Mouse (Mus musculus) brain, embryonic 14.5 days (tissue): ENCODE data around the gene Tlr9. TPM values are rescaled to one million over a fixed set of nuclear protein-coding genes. Genes with fewer than 3 reads are reported as not detected.

Source experiments
- DNase-seq: peaks from one replicate; pipeline ENCODE4 v3.0.0-alpha.2; 2011; ENCODE audit warnings: low read depth
- CTCF ChIP-seq: fragments of 200-500 bp; IDR thresholded peaks from 2 replicates; pipeline ENCODE4 v1.5.1; 2012; ENCODE audit warnings: inconsistent platforms, mild to moderate bottlenecking, moderate library complexity, borderline replicate concordance; ENCODE audit not compliant: insufficient read depth, insufficient read length; ENCODE audit errors: extremely low read depth
- POLR2A ChIP-seq: fragments of 200-500 bp; IDR thresholded peaks from 2 replicates; pipeline ENCODE4 v1.6.1; 2012; ENCODE audit warnings: mild to moderate bottlenecking, inconsistent platforms, borderline replicate concordance; ENCODE audit not compliant: poor library complexity, insufficient read depth, insufficient read length, severe bottlenecking; ENCODE audit errors: extremely low read depth
- polyA plus RNA-seq: library from polyadenylated mRNA; depleted of rRNA; stranded (reverse); fragments of >200 nt; gene quantifications from 2 replicates; pipeline ENCODE4 v1.2.3, GENCODE M21; 2012

The Tlr9 gene
- polyA plus RNA-seq, 1 experiment = 0.45 TPM

DNA sequence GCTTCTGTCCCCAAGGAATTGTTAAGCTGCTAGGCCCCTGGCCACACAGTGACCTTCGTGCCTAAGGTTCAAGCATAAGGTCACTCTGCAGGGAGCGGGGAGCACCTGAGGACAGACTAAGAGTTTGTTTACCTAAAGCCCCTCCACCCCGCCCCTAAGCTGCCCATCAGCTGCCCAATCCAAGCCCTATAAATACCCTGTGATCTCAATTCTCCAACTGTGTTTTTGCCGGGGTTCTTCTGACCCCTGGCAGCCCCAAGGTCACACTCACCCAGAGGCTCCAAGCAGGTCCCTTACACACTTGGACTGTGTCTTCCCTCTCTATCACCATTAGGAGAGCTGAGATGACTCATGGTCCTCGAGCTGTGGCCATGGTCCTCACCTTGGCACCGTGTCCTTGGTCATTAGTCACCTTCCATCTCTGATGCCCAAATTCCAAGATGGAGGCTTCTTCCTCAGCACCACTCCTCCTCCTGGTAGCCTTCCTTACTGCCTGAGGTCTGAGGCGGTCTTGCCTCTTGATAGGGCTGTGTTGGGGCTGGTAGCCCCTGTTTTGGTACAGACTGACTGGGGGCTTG is 16.6 kb upstream of the Tlr9 start:
- DNase-seq = no peak
- TF ChIP-seq POLR2A (no peak), CTCF (no peak)

DNA sequence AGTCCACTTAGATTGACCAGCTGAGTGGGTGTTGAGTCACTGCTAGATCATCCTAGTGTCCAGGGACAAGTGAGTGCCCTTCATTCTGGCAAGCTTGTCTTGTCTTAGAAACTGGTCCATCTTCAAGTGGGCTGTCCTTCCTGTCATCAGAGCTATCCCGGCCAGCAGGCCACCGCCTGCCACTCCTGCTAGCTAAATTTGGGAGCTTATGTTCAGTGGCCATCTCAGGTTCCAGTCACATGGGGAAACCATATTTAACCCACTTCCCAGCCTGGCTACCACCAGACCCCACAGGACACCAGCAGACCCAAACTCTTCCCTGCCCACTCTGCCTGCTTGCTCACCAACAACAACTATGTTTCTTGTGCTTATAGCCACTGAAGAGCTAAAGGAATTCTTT is 15.9 kb upstream of the Tlr9 start:
- TF ChIP-seq POLR2A = no peak
- TF ChIP-seq CTCF = no peak
- no peak for DNase-seq

DNA sequence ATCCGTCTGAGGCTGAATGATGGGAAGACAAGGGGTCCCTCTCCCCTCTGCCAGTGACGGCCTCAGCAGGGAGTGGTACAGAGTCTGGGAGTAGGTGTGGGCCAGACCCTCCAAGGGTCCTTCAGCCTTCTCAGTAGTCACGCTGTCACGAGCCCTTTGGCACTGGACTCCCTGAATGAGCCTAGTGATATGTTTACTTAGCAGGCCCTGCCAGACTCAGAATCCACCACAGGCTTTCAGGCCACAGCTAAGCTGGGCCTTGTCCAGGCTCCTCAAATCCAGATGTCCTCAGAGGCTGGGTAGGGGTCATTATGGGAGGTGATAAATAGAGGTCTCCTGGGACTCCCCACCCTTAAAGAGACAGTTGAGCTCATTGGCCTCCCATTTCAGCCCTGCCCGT is 14.2 kb upstream of the Tlr9 start:
- DNase-seq = no peak
- TF ChIP-seq POLR2A (no peak), CTCF (no peak)

DNA sequence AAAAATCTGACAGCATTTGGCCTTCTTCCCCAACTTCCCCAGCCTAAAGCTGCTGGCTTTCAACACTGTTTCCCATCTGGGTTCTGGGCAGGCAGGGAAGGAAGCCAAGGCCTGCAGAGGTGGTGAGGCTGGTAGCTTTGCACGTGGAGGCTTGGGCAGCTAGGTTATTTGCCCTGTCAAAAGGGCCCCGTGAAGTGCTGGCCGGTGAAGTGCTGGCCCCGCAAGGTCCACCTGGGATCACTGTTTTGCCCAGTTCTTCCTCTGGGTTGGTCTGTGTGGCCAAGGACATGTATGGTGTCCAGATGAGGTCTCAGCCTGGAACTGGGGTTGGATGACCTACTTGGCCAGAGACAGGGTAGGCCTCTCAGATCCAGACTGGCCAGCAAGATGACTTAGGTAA is 12.4 kb upstream of the Tlr9 start:
- TF ChIP-seq POLR2A = no peak
- no peak for DNase-seq

DNA sequence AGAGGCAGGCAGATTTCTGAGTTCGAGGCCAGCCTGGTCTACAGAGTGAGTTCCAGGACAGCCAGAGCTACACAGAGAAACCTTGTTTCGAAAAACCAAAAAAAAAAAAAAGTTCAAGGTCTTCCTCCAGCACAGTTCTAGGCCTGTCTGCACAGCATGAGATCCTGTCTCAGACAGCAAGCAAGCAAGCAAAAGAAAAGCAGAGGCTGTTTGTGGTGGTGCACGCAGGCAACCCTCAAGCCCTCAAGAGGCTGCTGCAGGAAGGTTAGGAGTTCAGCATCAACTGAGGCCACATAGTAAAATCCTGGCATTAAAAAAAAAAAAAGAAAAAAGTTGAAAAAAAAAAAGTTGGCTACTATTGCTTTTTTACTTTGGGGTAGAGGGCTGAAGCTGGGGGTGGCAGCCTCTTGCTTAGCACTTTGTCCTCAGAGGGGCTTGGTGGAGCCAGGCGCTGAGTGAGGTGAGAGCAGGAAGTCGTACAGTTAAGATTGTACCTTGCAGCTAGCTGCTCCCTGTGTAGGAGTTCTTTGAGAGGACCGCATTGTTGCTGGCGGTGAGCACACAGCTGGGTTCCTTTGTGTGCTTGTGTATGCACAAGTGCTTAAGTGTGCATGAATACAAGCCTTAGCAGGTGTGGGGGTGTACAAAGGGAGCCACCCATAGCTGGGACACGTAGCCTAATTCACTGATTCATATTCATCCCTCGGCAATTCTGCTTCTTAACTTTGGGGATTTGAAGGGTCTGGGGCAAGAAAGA is 11.4 kb upstream of the Tlr9 start:
- no peak for TF ChIP-seq CTCF
- TF ChIP-seq POLR2A = no peak
- DNase-seq = peak; percentile 47

DNA sequence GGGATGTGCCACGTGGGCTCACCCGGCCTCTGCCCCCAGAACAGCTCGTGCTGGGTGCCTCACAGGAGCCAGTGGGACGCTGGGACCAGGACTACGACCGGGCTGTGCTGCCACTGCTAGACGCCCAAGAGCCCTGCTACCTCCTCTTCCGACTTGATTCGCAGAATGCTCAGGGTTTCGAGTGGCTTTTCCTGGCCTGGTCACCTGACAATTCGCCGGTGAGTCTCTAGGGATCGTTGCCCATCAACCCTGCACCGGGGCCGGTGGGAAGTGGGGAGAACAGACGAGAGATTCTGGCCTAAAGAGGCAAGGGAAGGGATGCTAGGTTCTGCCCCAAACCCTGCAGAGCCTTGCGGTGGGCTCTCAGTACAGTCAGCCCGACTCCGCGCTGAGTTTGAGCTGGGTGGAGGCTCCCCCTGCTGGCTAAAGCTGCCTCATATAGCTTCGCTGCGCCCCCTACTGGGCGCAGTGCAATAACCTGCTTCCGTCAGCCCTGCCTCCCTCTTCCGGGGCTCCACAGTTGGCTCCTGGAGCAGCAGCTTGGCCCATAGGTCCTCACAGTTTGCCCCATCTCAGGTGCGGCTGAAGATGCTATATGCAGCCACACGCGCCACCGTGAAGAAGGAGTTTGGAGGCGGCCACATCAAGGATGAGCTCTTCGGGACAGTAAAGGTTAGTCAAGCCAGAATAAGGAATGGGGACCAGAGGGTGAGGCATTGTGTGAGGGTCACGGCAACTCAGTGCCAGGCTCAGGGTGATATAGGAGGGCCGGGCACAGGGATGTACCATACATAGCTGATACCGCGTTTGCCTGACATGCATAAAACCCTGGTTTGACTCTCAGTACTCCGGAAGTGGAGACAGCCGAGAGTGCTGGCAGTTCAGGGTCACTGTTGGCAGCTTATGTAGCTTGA is 10.5 kb upstream of the Tlr9 start:
- TF ChIP-seq CTCF (peak; percentile 100), POLR2A (peak; percentile 12; the same call in 1 of the 2 replicates)
- peak; percentile 95 for DNase-seq

DNA sequence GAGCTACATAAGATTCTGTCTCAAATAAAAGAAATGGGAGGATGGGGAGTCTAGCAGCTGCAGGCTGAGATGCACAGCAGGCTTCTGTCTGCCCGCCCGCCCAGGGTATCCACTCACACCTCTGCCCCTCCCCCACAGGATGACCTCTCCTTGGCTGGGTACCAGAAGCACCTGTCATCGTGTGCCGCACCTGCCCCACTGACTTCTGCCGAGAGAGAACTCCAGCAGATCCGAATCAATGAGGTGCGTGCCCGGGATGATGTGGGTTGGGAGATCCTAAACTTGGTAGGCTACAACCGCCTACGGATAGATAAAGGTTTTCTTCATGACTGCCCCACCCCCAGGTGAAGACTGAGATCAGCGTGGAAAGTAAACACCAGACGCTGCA is 9.8 kb upstream of the Tlr9 start:
- no peak for DNase-seq
- TF ChIP-seq CTCF (no peak), POLR2A (no peak)

DNA sequence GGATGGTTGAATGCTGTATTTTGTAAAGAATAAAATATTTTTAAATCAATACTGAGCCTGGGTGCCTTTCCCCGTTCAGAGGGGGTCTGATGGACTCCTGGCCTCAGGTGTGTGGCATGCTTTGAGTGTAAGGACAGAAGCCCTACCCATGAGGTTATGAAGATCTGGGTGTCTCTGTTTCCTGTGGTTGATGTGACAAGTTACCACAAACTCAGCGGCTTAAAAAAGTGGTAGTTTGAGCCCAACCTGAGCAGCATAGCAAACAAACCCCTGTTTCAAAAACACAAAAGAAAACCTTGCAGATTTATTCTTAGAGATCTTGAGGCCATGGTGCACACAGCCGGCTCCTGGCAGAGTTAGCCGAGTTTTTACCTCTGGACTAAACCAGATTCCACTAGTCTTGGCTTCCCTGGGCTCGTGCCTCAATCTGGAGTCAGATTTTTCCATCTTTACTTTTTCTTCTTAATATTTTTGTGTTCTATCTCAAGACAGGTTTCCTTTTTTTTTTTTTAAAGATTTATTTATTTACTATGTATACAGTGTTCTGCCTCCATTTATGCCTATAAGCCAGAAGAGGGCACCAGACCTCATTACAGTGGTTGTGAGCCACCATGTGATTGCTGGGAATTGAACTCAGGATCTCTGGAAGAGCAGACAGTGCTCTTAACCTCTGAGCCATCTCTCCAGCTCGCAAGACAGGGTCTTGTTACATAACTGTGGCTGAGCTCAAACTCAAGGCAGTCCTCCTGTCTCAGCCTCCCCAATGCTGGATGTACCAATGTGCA is 6.9 kb upstream of the Tlr9 start:
- no peak for DNase-seq
- no peak for TF ChIP-seq CTCF
- no peak for TF ChIP-seq POLR2A

DNA sequence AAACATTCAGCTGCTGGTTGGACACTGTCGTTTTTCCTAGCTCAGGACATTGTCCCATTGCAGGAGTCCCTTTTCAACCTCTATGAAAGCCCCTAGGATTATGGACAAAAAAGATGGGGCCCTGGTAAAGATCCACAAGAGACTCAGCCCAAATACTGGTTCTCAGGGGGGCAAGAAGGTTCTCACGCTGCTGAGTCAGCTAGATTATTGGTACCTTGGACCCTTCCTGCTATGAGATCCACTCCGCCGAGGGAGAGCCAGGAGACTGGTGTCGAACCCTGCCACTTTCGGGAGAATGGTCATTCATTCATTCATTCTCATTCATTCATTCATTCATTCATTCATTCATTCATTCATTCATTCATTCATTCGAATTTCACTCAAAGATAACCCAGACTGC is 5.4 kb upstream of the Tlr9 start:
- no peak for TF ChIP-seq POLR2A
- TF ChIP-seq CTCF = no peak

DNA sequence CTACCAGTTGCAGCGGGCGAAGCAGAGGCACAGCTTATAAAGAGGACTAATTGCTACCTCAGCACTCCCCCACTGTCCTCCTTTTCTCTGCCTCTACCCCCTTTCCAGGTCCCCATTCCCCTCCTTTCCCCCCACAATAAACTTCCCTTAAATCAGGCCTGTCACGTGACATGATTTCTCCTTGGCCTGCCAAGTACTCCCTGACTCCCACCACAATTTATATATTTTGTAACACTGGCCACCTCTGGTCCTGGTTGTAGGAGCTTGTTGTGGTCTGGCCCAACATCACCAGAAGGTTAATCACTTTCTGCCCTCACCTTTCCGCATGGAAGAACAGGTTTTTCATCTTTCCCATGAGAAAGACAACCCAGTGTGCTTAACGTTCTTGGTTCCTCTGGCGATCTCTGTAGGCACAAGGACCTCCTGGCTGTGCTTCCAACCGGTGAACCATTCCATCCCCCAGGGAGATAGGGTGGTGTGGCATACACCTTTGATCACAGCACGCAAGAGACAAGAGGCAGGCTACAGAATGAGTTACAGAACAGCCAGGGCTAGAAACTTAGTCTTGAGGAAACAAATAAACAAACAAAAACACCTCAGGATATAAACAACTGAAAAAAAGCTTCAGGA is 1.4 kb upstream of the Tlr9 start:
- TF ChIP-seq POLR2A (no peak), CTCF (no peak)

More for the DNA sequence above, 5.4 kb upstream of the Tlr9 start:
- no peak for DNase-seq

More for the DNA sequence above, 1.4 kb upstream of the Tlr9 start:
- DNase-seq = no peak
